Mouse (Mus musculus) spleen, adult 18-20 months (tissue): Measurements from ENCODE around the gene Gm12166.
"Not testable (repeated sequence)": the region's sequence is repeated elsewhere in the genome, so short reads cannot be mapped to it uniquely, and the experiment has no call there.

Experiments
- DNase-seq, 2 experiments: peaks; one replicate each; pipeline ENCODE4 v3.0.0; 2022; ENCODE audit warnings: mixed read lengths in 2 of 2

The Gm12166 gene

GRCm38 (mm10) chr11:46054911-46055895 lies 3.1 kb upstream of the Gm12166 start:
- DNase-seq: no peak

GRCm38 (mm10) chr11:46054311-46054710 lies 2.2 kb upstream of the Gm12166 start:
- no peak for DNase-seq

- DNase-seq: not testable (repeated sequence)
These were observed 1.3 kb upstream of the Gm12166 start for GRCm38 (mm10) chr11:46053457-46053856.

GRCm38 (mm10) chr11:46047264-46047663 lies 4.9 kb downstream of the Gm12166 start:
- no peak for DNase-seq

GRCm38 (mm10) chr11:46044781-46045180 lies 7.3 kb downstream of the Gm12166 start:
- no peak for DNase-seq

GRCm38 (mm10) chr11:46041607-46042267 lies 10.4 kb downstream of the Gm12166 start:
- no peak for DNase-seq

- DNase-seq: no peak
These were observed 11.1 kb downstream of the Gm12166 start for GRCm38 (mm10) chr11:46040841-46041556.

GRCm38 (mm10) chr11:46039335-46039734 lies 12.8 kb downstream of the Gm12166 start:
- no peak for DNase-seq

- DNase-seq: no peak
These were observed 13.2 kb downstream of the Gm12166 start for GRCm38 (mm10) chr11:46038901-46039300.

- DNase-seq: no peak
These were observed 15.7 kb downstream of the Gm12166 start for GRCm38 (mm10) chr11:46036374-46036773.

GRCm38 (mm10) chr11:46032956-46033355 lies 19.2 kb downstream of the Gm12166 start:
- DNase-seq: no peak

- DNase-seq: no peak
These were observed 20.7 kb downstream of the Gm12166 start for GRCm38 (mm10) chr11:46031470-46031869.

GRCm38 (mm10) chr11:46030026-46030425 lies 22.1 kb downstream of the Gm12166 start:
- DNase-seq: no peak

- no peak for DNase-seq
These were observed 22.6 kb downstream of the Gm12166 start for GRCm38 (mm10) chr11:46029485-46029884.

- no peak for DNase-seq
These were observed 23.9 kb downstream of the Gm12166 start for GRCm38 (mm10) chr11:46027952-46028814.

GRCm38 (mm10) chr11:46025962-46026392 lies 26.1 kb downstream of the Gm12166 start:
- no peak for DNase-seq

GRCm38 (mm10) chr11:46022983-46023382 lies 29.1 kb downstream of the Gm12166 start:
- no peak for DNase-seq

- DNase-seq: no peak
These were observed 30.3 kb downstream of the Gm12166 start for GRCm38 (mm10) chr11:46021850-46022249.

- DNase-seq: no peak
These were observed 31.9 kb downstream of the Gm12166 start for GRCm38 (mm10) chr11:46020246-46020645.

- peak; percentile 20 to 67 for DNase-seq
These were observed 36.1 kb downstream of the Gm12166 start for GRCm38 (mm10) chr11:46016061-46016460.
